Mouse (Mus musculus) mammary gland, adult 2 months (tissue): ENCODE data around the gene Sgsm1. TPM values are rescaled to one million over a fixed set of nuclear protein-coding genes. Genes with fewer than 3 reads are reported as not detected.

Experiments
- polyA plus RNA-seq: library from polyadenylated mRNA; depleted of rRNA; stranded (reverse); fragments of >200 nt; gene quantifications from 2 replicates; pipeline ENCODE4 v1.2.3, GENCODE M21; 2012; ENCODE audit warnings: low replicate concordance; rRNA removed

The Sgsm1 gene
- polyA plus RNA-seq = 3.4 and 3.5 TPM in 2 replicates

GRCm38 (mm10) chr5:113310377-113311003, at the start of gene Sgsm1:
Gene Sgsm1, minus strand, starts transcription at chr5:113310786.

GRCm38 (mm10) chr5:113357186-113357585, 46.6 kb upstream of the Sgsm1 start, which contains the start of gene Aym1:
Gene Aym1, plus strand, starts transcription at chr5:113357294.

GRCm38 (mm10) chr5:113226632-113227102, 83.9 kb downstream of the Sgsm1 start, which contains the start of gene Tmem211:
Gene Tmem211, plus strand, starts transcription at chr5:113226909.

GRCm38 (mm10) chr5:113221147-113221865, 89.3 kb downstream of the Sgsm1 start, which contains the start of gene 2900026A02Rik:
Gene 2900026A02Rik, minus strand, starts transcription at chr5:113221236.

Other genes with a start within 250 kb of the Sgsm1 start
- gene Crybb2, start 240.7 kb downstream of the Sgsm1 start, polyA plus RNA-seq = not detected in 2 replicates
- gene Crybb3, start 229.2 kb downstream of the Sgsm1 start, polyA plus RNA-seq = 3.0 and 3.1 TPM in 2 replicates
- gene 2900026A02Rik, start 89.5 kb downstream of the Sgsm1 start, polyA plus RNA-seq = 19.7 and 20.6 TPM in 2 replicates
- not detected in 2 replicates for gene Tmem211, start 83.9 kb downstream of the Sgsm1 start, polyA plus RNA-seq
- not detected in 2 replicates for gene Aym1, start 46.5 kb upstream of the Sgsm1 start, polyA plus RNA-seq
- 6.2 and 9.1 TPM in 2 replicates for gene Wscd2, start 179.5 kb upstream of the Sgsm1 start, polyA plus RNA-seq